Mouse (Mus musculus): ENCODE results near the gene Gabrb3. TPM values are rescaled to one million over a fixed set of nuclear protein-coding genes. Genes with fewer than 3 reads are reported as not detected.
"Not testable (repeated sequence)": the region's sequence is repeated elsewhere in the genome, so short reads cannot be mapped to it uniquely, and the experiment has no call there.

Gene Gabrb3
- polyA plus RNA-seq, 1 experiment from 2014 or later = 22.8 TPM

DNA sequence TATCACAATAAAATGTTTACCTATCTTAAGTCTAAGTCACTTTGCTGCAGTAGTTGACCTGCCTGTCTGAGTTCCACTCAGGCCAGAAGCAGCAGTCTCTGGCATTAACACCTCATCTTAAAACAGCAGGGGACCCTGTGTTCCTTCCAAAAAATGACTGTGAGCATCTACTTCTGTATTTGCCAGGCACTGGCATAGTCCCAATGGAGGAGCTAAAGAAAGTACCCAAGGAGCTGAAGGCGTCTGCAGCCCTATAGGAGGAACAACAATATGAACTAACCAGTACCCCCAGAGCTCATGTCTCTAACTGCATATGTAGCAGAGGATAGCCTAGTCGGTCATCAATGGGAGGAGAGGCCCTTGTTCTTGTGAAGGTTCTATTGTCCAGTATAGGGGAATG, 366.6 kb downstream of the Gabrb3 start:
- H3K4me1 ChIP-seq; H3K9ac ChIP-seq; H3K36me3 ChIP-seq; H3K9me3 ChIP-seq; H3K27ac ChIP-seq; ATAC-seq (ENCODE audit: low FRiP score, low read depth); H3K4me2 ChIP-seq (replicated peaks); H3K27me3 ChIP-seq (replicated peaks); H3K4me3 ChIP-seq: not testable (repeated sequence)
- 42% methylated on average over 2 of the region's 2 CpGs for WGBS

DNA sequence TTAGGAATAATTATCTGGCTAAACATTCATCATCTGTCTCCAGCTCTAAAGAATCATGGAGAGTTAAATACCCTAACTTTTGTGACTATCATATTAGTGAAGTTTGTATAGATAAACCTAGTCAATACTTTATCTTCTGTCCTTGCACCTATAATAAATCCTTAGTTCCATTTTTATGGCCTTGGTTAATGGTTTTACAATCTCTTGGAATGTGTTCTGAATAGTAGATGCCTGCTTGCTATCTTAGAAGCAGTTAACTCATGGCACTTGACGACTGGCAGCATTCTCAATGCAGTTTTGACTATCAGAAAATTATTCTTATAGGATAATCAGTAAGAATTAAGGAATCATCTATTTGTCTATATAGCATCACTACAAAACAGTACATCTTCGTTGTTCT, 368.0 kb downstream of the Gabrb3 start:
- Histone ChIP-seq H3K4me1 (no peaks in the 10 kb centered on the region), H3K27ac (no peak overlapping the region), H3K4me2 (replicated peaks) (no peak overlapping the region), H3K27me3 (replicated peaks) (no peaks in the 10 kb centered on the region), H3K4me3 (no peak overlapping the region), H3K36me3 (no peaks in the 10 kb centered on the region), H3K9ac (no peak overlapping the region), H3K9me3 (no peaks in the 10 kb centered on the region)
- no peak for ATAC-seq (ENCODE audit: low FRiP score, low read depth)
- 35% methylated on average over 2 of the region's 2 CpGs for WGBS

DNA sequence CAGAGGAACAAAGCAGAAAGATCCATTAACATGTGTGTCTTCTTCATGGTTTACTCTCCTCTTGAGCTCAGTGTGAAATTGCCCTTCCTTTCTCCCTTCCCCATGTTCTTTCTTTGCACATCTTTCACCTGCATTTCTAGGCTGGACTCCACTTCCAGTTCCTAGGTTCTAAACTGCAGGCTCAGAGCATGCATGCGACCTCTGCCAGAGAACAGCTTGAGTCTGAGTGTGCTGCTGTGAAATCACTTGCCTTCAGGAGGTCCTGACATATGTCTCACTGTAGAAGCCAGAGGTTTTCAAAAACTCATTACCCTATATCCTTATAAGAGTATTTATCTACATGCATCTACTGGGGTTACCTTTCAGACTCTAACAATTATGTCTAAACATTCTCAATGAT, 383.8 kb downstream of the Gabrb3 start:
- Histone ChIP-seq H3K4me2 (replicated peaks) (no peak overlapping the region), H3K4me3 (no peak overlapping the region), H3K27me3 (replicated peaks) (no peaks in the 10 kb centered on the region), H3K4me1 (no peaks in the 10 kb centered on the region), H3K9ac (no peak overlapping the region), H3K27ac (no peak overlapping the region), H3K36me3 (no peaks in the 10 kb centered on the region), H3K9me3 (no peaks in the 10 kb centered on the region)
- no peak for ATAC-seq (ENCODE audit: low FRiP score, low read depth)
- 76% methylated on average over 1 of the region's 1 CpGs for WGBS

DNA sequence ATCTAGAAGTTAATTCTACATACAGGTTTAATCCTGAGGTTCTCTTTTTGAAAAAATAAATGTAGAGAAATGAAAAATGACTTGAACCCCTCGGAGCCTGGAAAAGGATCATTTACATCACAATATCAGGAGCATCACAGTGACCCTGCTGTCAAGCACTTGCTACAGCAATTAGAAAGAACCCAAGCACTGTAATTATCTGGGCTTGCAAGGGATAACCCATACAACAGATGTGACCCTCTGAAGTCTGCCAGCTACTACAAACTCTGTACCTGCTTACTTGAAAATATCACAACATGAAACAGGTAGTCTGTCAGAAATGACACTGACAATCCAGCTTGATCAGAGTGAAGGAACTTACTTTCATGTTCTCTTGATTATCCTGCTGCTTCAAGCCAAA, 394.2 kb downstream of the Gabrb3 start:
- no peak for ATAC-seq (ENCODE audit: low FRiP score, low read depth)
- no peak overlapping the region for H3K4me3 ChIP-seq
- H3K9ac ChIP-seq = no peak overlapping the region
- WGBS = 17% methylated on average over 1 of the region's 1 CpGs
- H3K27ac ChIP-seq = no peak overlapping the region
- H3K9me3 ChIP-seq = no peaks in the 10 kb centered on the region
- no peaks in the 10 kb centered on the region for H3K27me3 ChIP-seq (replicated peaks)
- H3K36me3 ChIP-seq = no peaks in the 10 kb centered on the region
- H3K4me2 ChIP-seq (replicated peaks) = no peak overlapping the region
- no peaks in the 10 kb centered on the region; the same call in 1 of the 2 replicates for H3K4me1 ChIP-seq

DNA sequence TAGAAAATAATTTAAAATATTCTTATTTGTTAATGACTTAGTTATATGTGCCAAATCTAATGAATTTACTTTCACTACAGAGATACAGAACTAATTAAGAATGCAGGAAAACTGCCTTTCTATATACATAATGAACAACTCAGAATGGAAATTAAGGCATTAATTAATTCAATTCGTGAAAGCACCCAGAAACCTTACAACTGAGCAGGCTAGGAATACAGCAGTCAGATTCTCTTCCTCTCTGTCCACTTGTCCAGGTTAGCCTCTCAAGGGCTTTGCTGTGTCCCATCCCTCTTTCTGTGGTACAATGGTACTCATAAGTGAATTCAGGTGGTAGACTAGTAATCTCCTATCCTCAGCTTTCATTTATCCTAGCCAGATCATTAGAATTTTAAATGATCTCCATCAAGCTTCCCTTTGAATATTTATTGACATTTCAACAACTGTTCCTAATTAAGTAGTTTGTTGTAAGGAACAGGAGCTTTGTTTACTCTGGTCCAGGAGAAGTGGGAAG, 422.9 kb downstream of the Gabrb3 start:
- H3K36me3 ChIP-seq = no peaks in the 10 kb centered on the region

DNA sequence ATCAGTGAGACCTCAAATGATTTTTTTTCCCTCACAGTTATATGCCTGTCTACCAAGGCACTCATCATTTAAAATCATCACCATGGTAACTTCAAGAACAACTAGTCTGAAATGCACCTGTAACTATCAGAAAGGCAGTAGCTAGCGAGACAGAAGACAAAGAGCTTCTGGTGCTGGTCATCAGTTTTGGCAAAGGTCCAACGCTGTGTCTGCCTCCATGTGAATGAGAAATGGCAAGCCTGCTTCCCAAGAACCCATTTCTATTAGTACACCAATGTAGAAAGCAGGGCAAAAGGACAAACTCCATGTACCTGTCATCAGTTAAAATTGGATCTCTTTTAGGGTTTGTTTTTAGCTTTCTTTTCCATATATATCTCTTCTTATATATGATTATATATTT, 448.5 kb downstream of the Gabrb3 start:
- H3K36me3 ChIP-seq = no peaks in the 10 kb centered on the region
- no peak overlapping the region for H3K9ac ChIP-seq
- no peaks in the 10 kb centered on the region for H3K9me3 ChIP-seq
- H3K4me1 ChIP-seq = no peaks in the 10 kb centered on the region
- ATAC-seq (ENCODE audit: low FRiP score, low read depth) = no peak
- WGBS = 73% methylated on average over 2 of the region's 2 CpGs
- no peak overlapping the region for H3K4me2 ChIP-seq (replicated peaks)
- no peak overlapping the region for H3K4me3 ChIP-seq
- no peaks in the 10 kb centered on the region for H3K27me3 ChIP-seq (replicated peaks)
- H3K27ac ChIP-seq = no peak overlapping the region

More for the DNA sequence above, 422.9 kb downstream of the Gabrb3 start:
- Histone ChIP-seq H3K4me2 (replicated peaks) (no peak overlapping the region), H3K27ac (no peak overlapping the region), H3K9me3 (no peaks in the 10 kb centered on the region), H3K4me1 (no peaks in the 10 kb centered on the region), H3K27me3 (replicated peaks) (no peaks in the 10 kb centered on the region), H3K4me3 (no peak overlapping the region), H3K9ac (no peak overlapping the region)
- WGBS = 70% methylated on average over 1 of the region's 1 CpGs
- no peak for ATAC-seq (ENCODE audit: low FRiP score, low read depth)

Small RNAs within 50 kb of the gene (microRNA-seq; reads per million reads assigned to microRNA genes)
- not detected for gene Mir6389

Other genes with a start within 250 kb of the Gabrb3 start
- 1.5 and 1.7 TPM in 2 replicates for gene Gabrg3, start 32.5 kb upstream of the Gabrb3 start, polyA plus RNA-seq (2016; fragmentation: Nextera tagmentation; extraction: Ambion mirVana)
- gene Gabra5, start 90.4 kb downstream of the Gabrb3 start, polyA plus RNA-seq (2016; fragmentation: Nextera tagmentation; extraction: Ambion mirVana) = 2.1 and 3.3 TPM in 2 replicates